Mouse (Mus musculus) midbrain, embryonic 13.5 days (tissue): ENCODE measurements around the gene Cobl. TPM values are rescaled to one million over a fixed set of nuclear protein-coding genes. Genes with fewer than 3 reads are reported as not detected.
A peak's percentile ranks its signal among the peaks of the same experiment; 100 is the strongest.

Source experiments
- ATAC-seq: fragments of 200-750 bp; cut with Nextera tagmentation; 2 replicates; pipeline ENCODE4 v1.8.0; 2017; ENCODE audit warnings: mild to moderate bottlenecking, moderate TSS enrichment, moderate library complexity
- H3K27ac ChIP-seq: fragments of 300-500 bp; sonication (generic); 2 replicates; pipeline ENCODE4 v1.5.1; 2015; ENCODE audit warnings: inconsistent platforms, mild to moderate bottlenecking, moderate library complexity
- H3K27me3 ChIP-seq: fragments of 300-500 bp; sonication (generic); 2 replicates; pipeline ENCODE4 v1.6.1; 2015; ENCODE audit warnings: mild to moderate bottlenecking, inconsistent platforms
- H3K36me3 ChIP-seq: fragments of 300-500 bp; sonication (generic); 2 replicates; pipeline ENCODE4 v1.6.1; 2015; ENCODE audit warnings: mild to moderate bottlenecking, inconsistent platforms
- H3K4me1 ChIP-seq: fragments of 300-500 bp; sonication (generic); replicated peaks from 2 replicates; pipeline ENCODE4 v1.6.1; 2015; ENCODE audit warnings: inconsistent platforms
- H3K4me2 ChIP-seq: fragments of 300-500 bp; sonication (generic); replicated peaks from 2 replicates; pipeline ENCODE4 v1.6.1; 2015; ENCODE audit warnings: moderate library complexity, mild to moderate bottlenecking, inconsistent platforms
- H3K4me3 ChIP-seq: fragments of 300-500 bp; sonication (generic); replicated peaks from 2 replicates; pipeline ENCODE4 v1.5.1; 2015; ENCODE audit warnings: mild to moderate bottlenecking, inconsistent platforms
- H3K9ac ChIP-seq: fragments of 300-500 bp; sonication (generic); replicated peaks from 2 replicates; pipeline ENCODE4 v1.6.1; 2015; ENCODE audit warnings: mild to moderate bottlenecking, inconsistent platforms
- H3K9me3 ChIP-seq: fragments of 300-500 bp; sonication (generic); 2 replicates; pipeline ENCODE4 v1.6.1; 2016; ENCODE audit warnings: mild to moderate bottlenecking, inconsistent platforms
- WGBS: fragments of 180-500 bp; shearing (Covaris S2); methylation state at CpG from one replicate; pipeline ENCODE4 v1.1.7; 2015; 5-methylcytosine and 5-hydroxymethylcytosine counted together
- polyA plus RNA-seq: library from polyadenylated mRNA; unstranded; fragments of >200 nt; fragmentation: Nextera tagmentation; extraction: Ambion mirVana; gene quantifications from 2 replicates; pipeline ENCODE4 v1.2.1, GENCODE M21; 2015

Gene Cobl
- polyA plus RNA-seq, 1 experiment from 2014 or later = 6.8 TPM

DNA sequence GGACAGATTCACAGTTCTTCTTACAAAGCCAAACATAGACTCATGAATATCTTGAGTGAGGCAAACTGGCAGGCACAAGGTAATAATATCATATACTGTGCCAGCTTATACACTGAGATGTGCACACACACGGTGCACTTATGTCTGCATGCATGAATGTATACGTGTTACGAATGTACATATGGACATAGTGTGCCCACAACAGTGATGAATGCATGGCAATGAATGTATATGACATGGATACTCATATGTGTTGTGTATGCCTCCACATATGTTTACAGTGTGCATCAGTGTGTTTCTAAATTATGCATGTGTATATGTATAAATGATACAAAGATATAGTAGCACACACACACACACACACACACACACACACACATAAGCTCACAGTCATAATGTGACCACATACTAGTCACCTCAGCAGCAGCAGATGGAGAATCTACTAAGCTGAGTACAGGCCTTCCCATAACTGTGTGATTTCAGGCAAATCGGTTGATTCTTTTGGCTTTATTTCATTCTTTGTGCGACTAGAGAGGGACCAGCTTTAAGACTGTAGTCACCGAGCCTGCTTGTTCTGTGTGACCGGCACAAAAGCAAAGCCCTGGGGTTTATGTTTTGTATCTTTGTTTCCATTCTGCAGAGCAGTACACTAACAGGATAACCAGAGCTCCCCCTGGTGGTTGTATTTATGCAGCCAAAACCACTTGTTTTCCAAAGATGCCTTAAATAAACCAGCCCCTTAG lies 173.7 kb downstream of the Cobl start:
- Histone ChIP-seq H3K36me3 (no peaks in the 10 kb centered on the region), H3K9me3 (no peaks in the 10 kb centered on the region), H3K9ac (no peak overlapping the region), H3K27me3 (peaks cover 26% of the 10 kb centered on the region), H3K4me3 (no peak overlapping the region), H3K4me2 (no peak overlapping the region), H3K27ac (no peak overlapping the region), H3K4me1 (peaks cover 2% of the 10 kb centered on the region; the same call in 1 of the 2 replicates)
- peak; percentile 93 for ATAC-seq
- WGBS = 41% methylated on average over 7 of the region's 7 CpGs

DNA sequence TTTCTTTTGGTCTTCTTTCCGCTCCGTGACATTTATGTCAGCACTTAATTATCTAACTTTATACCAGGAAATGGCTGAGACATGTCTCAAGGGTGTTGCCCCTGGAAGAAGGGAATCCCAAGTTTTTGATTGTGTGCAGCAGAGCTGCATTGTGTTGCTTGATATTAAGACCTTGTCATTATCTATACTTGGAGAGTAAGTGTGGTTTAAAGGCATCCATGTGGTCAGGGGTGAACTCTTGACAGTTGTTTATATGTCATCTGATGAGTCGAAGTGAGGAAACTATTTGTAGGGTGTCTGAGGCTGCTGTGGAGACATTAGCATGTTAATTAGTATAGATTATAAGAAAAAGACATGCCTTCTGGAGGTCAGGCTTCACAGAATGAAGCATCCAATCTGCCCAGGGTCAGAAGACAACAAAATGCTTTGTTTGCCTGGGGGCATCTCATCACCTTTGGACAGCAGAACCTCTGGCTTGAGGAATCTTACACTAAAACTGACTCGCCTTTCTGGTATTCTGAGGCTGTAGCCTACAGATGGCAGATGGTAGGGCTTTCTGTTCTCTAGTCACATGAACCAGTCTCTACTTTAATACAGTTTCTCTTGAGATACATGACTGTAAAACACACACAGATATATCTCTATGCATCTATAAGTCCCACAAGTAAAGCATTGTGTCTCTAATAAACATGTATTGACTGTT lies 179.3 kb downstream of the Cobl start:
- H3K4me2 ChIP-seq = no peak overlapping the region
- no peak overlapping the region for H3K9ac ChIP-seq
- no peaks in the 10 kb centered on the region for H3K9me3 ChIP-seq
- H3K36me3 ChIP-seq = no peaks in the 10 kb centered on the region
- no peaks in the 10 kb centered on the region for H3K4me1 ChIP-seq
- peaks cover 5% of the 10 kb centered on the region; the same call in 1 of the 2 replicates for H3K27me3 ChIP-seq
- no peak overlapping the region for H3K4me3 ChIP-seq
- 89% methylated on average over 4 of the region's 4 CpGs for WGBS
- no peak for ATAC-seq
- H3K27ac ChIP-seq = no peak overlapping the region

DNA sequence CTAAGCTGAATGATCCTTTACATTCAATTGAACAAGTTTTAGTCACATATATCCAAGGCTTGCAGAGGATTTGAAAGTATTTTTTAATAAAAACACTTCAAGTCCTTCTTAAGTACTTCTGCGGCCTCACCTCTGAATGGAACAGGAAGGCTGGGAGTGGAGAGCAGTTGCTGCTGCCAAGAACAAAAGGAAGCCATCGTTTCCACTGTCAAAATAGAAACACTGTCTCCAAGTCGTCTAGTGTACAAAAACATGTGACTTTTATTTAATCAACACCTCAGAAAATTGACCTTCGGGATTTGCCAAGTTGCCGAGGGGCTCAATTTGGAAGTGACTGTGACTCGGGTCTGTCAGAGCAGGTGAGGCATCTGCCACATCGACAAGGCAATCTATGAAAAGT lies 184.0 kb downstream of the Cobl start:
- Histone ChIP-seq H3K9me3 (no peaks in the 10 kb centered on the region), H3K27ac (no peak overlapping the region), H3K4me1 (no peaks in the 10 kb centered on the region), H3K9ac (no peak overlapping the region), H3K4me3 (no peak overlapping the region), H3K36me3 (no peaks in the 10 kb centered on the region), H3K4me2 (no peak overlapping the region), H3K27me3 (no peaks in the 10 kb centered on the region)
- ATAC-seq = no peak
- WGBS = 71% methylated on average over 7 of the region's 7 CpGs

DNA sequence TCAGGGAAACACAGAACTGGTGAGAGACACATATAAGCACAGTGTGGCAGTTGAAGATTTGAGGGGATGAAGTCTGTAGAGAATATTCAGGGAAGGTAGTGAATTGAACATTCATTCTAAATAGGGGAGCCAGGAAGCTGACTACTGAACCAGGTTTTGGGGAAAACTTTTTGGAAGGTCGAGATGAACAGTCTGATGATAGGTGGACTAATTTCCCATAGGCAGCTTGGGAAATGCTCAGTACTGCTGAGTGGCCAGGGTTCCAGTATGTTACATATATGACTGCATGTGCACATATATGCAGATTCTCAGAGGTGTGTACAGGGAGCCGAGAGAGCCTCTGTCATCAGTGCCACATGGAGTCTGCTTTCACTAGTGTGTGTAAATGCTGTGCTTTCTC lies 190.5 kb downstream of the Cobl start:
- no peak overlapping the region for H3K27ac ChIP-seq
- no peaks in the 10 kb centered on the region for H3K9me3 ChIP-seq
- H3K4me1 ChIP-seq = no peaks in the 10 kb centered on the region
- no peaks in the 10 kb centered on the region for H3K27me3 ChIP-seq
- H3K36me3 ChIP-seq = no peaks in the 10 kb centered on the region
- ATAC-seq = no peak
- H3K9ac ChIP-seq = no peak overlapping the region
- WGBS = 84% methylated on average over 2 of the region's 2 CpGs
- H3K4me3 ChIP-seq = no peak overlapping the region
- no peak overlapping the region for H3K4me2 ChIP-seq

DNA sequence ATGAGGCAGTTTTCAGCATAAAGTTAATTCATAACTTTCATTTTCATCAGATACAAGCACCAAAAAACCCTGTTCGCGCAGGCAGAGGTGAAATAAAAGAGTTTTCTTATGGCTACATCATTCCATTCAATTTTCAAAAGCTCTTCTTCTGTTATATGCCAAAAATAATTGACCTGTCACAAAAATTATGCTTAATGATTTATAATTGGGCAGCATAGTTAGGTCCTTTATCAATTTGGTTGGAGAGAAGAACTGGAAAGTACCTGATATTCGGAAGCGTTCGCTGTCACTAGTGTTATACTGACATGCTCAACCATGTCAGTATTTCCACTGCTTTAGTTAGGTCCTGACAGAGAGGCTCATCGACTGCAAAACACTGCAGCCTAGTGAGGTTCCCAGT lies 191.0 kb downstream of the Cobl start:
- WGBS = 91% methylated on average over 6 of the region's 6 CpGs
- no peak overlapping the region for H3K27ac ChIP-seq

DNA sequence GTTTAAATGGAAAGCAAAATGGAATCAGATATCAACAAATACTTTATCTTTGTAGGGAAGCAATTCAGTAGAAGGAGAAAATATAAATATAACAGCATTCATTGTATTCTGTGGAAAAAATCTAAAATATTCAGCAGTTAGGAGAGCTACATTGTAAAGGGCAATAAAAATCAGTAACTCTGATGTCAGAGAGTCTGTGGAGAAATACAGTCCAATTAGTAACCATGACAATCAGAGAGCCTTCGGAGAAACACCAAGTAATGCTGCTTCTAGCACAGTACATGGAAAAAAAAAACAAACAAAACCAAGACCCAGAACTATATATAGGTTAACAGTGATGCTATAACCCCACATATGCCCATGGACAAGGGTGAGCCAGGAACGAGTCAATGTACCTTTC lies 206.3 kb downstream of the Cobl start:
- Histone ChIP-seq H3K4me2 (no peak overlapping the region), H3K36me3 (no peaks in the 10 kb centered on the region), H3K27ac (no peak overlapping the region), H3K4me1 (no peaks in the 10 kb centered on the region), H3K4me3 (no peak overlapping the region), H3K9ac (no peak overlapping the region), H3K9me3 (no peaks in the 10 kb centered on the region), H3K27me3 (no peaks in the 10 kb centered on the region)
- ATAC-seq = no peak
- 57% methylated on average over 2 of the region's 2 CpGs for WGBS

More for the DNA sequence above, 191.0 kb downstream of the Cobl start:
- Histone ChIP-seq H3K36me3 (no peaks in the 10 kb centered on the region), H3K27me3 (no peaks in the 10 kb centered on the region), H3K9me3 (no peaks in the 10 kb centered on the region), H3K9ac (no peak overlapping the region), H3K4me3 (no peak overlapping the region), H3K4me1 (no peaks in the 10 kb centered on the region), H3K4me2 (no peak overlapping the region)
- no peak for ATAC-seq

DNA sequence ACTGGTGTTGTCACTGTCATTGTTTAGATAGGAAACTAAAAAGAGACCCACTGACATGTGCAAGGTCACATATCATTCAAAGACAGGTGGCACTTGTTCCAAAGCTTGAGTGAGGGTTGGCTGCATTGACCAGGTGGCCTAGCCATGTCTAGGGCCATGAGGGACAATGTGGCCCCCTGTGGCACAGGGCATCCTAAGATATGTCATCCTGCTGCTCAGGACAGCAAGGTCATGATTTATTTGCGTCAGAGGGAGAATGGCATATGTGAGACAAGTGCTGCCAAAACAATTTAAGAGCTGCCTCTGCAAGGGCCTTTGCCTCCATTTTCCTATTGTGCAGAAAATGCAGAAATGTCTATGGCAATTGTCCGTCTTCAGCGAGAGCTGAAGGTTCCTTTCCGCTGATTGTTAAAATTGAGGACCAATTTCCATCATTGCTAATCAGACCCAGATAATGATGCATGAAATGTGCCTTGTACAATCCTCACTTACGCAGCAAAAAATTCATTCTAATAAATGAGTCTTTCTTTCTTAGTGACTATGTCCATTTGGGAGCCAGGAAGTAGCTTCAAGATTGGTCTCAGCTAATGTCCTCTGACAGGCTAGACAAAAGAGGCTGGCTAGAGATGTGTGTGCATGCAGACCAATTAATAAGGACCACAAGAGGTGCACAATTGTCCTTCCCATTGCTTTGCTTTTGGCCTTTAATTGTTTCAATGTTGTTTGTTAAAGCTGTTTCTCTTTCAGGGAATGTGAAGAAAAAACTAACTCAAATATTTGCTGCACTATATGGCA lies 207.2 kb downstream of the Cobl start:
- Histone ChIP-seq H3K27me3 (no peaks in the 10 kb centered on the region), H3K4me1 (no peaks in the 10 kb centered on the region), H3K4me3 (no peak overlapping the region), H3K9me3 (no peaks in the 10 kb centered on the region), H3K36me3 (no peaks in the 10 kb centered on the region), H3K9ac (no peak overlapping the region), H3K27ac (no peak overlapping the region), H3K4me2 (no peak overlapping the region)
- ATAC-seq = peak; percentile 53; the same call in 1 of the 2 replicates
- 63% methylated on average over 5 of the region's 5 CpGs for WGBS

DNA sequence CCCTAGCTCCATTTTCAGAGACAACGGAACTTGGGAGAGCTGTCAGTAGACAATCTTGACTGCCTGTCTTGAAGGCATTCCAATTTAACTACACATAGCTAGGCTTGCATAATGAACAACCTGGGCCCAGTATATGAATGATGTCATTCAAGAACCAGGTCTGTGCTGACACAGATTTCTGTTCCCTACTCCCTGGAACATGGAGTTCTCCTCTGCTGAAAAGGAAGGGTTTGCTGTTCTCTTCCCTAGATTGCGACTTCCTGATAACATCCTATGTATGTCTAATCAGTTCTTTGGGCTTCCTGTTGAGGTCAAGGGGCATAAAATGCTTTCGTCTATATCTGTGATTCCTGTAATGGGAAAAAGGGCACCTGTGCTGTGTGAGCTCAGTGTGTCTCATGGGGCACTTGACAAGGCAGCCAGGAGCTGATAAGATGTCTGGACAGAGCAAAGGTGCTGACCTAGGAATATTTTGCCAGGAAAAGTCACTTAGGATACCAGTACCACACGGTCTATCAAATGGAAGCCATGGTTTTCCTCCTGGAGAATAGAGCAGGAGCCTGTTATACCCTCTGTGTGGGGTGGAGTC lies 219.3 kb downstream of the Cobl start:
- H3K36me3 ChIP-seq = no peaks in the 10 kb centered on the region
- ATAC-seq = no peak
- no peak overlapping the region for H3K4me2 ChIP-seq
- H3K4me3 ChIP-seq = no peak overlapping the region
- WGBS = 92% methylated on average over 4 of the region's 4 CpGs
- no peak overlapping the region for H3K27ac ChIP-seq
- no peaks in the 10 kb centered on the region for H3K9me3 ChIP-seq
- H3K27me3 ChIP-seq = no peaks in the 10 kb centered on the region
- H3K9ac ChIP-seq = no peak overlapping the region
- no peaks in the 10 kb centered on the region for H3K4me1 ChIP-seq

DNA sequence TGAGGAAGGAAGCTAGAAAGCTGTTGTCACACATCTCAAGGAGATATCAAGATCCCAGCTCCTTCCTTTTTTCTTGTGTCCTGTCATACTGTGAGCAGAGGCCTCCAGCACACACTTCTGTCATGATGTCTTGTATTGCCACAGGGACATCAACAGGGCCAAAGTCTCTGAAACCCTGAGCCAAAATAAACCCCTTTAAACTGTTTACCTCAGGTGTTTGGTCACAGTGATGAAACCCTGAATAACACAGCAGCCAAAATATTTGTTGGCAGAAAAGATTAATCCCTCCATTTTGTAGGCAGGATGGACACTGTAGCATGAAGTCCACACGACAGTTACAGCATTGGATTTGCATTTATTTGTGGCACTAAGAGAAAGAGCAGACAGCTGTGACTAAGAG lies 228.4 kb downstream of the Cobl start:
- no peak overlapping the region for H3K4me2 ChIP-seq
- H3K4me3 ChIP-seq = no peak overlapping the region
- no peaks in the 10 kb centered on the region for H3K27me3 ChIP-seq
- ATAC-seq = no peak
- H3K4me1 ChIP-seq = no peaks in the 10 kb centered on the region
- WGBS = 29% methylated on average over 1 of the region's 1 CpGs
- no peak overlapping the region for H3K9ac ChIP-seq
- no peaks in the 10 kb centered on the region for H3K36me3 ChIP-seq
- no peaks in the 10 kb centered on the region for H3K9me3 ChIP-seq
- H3K27ac ChIP-seq = no peak overlapping the region

DNA sequence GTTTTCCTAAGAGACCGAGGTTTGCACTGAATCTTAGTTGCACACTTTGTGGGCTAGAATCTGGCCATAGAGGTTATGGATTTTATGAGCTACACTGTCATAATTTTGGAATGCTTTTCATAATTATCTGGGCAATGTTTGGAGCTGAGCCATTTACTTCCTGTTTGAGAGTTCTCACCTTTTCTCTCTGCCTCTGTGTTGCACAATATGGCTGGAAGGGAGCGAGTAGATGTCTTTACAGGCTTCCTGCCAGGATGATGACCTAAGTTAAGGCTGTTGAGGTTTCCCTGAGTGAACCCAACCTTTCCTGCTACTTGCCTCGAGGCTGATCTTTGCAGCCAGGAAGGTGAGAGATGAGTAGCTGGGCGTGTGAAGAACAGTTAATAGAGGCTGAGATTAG lies 229.9 kb downstream of the Cobl start:
- 81% methylated on average over 4 of the region's 4 CpGs for WGBS
- Histone ChIP-seq H3K9ac (no peak overlapping the region), H3K36me3 (no peaks in the 10 kb centered on the region), H3K9me3 (no peaks in the 10 kb centered on the region), H3K27me3 (no peaks in the 10 kb centered on the region), H3K4me2 (no peak overlapping the region), H3K4me3 (no peak overlapping the region), H3K4me1 (no peaks in the 10 kb centered on the region), H3K27ac (no peak overlapping the region)
- ATAC-seq = no peak

DNA sequence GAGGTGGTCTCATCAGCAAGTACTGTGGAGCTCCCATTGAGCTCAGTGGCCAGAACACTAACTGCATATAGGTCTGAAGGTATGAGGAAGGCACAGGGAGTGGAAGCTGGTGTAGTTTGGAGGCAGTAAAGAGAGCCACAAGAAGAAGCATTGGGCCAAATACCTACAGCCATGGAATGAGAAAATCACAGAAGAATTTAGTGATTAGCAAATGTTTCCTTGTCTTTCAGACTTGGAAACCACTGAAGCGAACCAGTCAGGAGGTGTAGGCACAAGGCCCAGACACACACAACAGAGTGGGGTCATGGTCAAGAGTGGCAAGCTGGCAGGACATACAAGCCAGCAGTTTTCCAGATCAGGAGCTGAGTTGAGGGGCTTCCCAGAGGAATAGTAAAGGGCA lies 230.6 kb downstream of the Cobl start:
- Histone ChIP-seq H3K36me3 (no peaks in the 10 kb centered on the region), H3K4me3 (no peak overlapping the region), H3K9me3 (no peaks in the 10 kb centered on the region), H3K27me3 (no peaks in the 10 kb centered on the region), H3K4me2 (no peak overlapping the region), H3K9ac (no peak overlapping the region), H3K4me1 (no peaks in the 10 kb centered on the region), H3K27ac (no peak overlapping the region)
- no peak for ATAC-seq
- WGBS = 97% methylated on average over 1 of the region's 1 CpGs

DNA sequence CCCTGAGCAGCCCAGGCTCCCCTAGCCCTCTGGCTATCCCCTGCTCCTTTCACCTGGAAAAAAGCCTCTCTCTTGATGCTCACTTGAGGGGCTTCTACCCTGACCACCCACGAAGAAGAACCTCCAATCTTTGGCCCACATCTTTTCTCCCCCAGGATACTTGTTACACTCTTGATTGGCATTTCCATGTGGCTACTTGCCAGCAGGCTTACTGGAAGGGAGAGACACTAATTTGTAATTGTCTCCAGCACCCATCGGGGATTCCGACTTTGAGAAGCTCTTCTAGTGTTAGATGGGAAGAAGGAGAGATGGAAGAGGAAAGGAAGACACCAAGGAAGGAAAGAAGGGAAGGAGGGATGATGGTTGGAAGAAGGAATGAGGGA lies 232.0 kb downstream of the Cobl start:
- ATAC-seq = no peak; the same call in 1 of the 2 replicates
- Histone ChIP-seq H3K27me3 (no peaks in the 10 kb centered on the region), H3K9me3 (no peaks in the 10 kb centered on the region), H3K9ac (no peak overlapping the region), H3K27ac (no peak overlapping the region), H3K36me3 (no peaks in the 10 kb centered on the region), H3K4me2 (no peak overlapping the region), H3K4me3 (no peak overlapping the region), H3K4me1 (no peaks in the 10 kb centered on the region)
- WGBS = 80% methylated on average over 3 of the region's 3 CpGs
